Mouse (Mus musculus) left cerebral cortex, postnatal 4 days (tissue): ENCODE measurements around the gene Mall. TPM values are rescaled to one million over a fixed set of nuclear protein-coding genes. Genes with fewer than 3 reads are reported as not detected.

Experiments used
- DNase-seq: peaks from one replicate; pipeline ENCODE4 v3.0.0-alpha.2; 2022
- intact Hi-C: fragments of 180-260 bp; cut with DNase I; formaldehyde crosslinking; loops from one replicate; pipeline ENCODE4 v1.15.1; 2025
- total RNA-seq, 2 experiments: library from RNA; stranded (reverse); gene quantifications; 2 replicates each; pipeline ENCODE4 v1.2.3; 2021

The Mall gene
- under 1 TPM; 0.62 to 0.80 TPM for total RNA-seq

DNA sequence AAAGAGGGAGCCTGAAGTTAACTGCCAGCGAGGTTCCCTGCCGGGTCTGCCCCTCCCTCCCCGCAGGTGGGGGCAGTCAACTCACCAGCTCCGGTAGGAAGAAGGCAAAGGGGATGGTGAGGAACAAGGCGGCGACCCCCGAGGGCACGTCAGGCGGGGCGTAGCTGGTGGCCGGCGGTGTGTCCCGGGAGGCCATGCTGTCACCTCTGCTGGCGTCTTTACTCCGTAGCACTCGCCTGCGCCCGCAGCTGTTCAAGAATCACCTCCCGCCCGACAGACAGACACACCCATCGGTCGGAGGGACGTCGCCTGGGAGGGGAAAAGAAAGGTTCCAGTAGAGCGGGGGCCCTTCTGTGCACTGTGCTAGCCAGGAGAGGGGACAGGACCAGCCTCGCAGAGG lies at the start of gene Mall:
Gene Mall (minus strand): TSS at position 262 of the 400 bp plus-strand sequence.
- intact Hi-C loops: no loop called here
- DNase-seq: no peak

DNA sequence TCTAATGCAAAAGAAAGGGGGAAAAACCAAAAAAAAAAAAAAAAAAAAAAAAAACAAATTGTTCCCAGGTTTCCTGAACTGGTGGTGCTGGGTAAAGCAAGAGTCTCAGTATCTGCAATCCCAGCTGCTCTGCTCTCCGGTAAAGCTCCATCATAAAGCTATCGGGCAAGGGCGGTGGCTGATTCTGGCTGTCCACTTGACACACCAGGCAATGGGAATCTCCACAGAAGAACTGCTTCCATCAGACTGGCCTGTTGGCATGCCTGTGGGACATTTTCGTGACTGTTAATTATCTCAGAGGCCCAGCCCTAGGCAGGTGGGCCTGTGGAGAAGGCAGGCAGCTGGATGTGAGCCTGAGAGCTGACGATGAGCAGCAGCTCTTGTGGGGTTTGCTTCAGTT lies 48.7 kb upstream of the Mall start:
- no peak for DNase-seq
- intact Hi-C loops: no loop called here

DNA sequence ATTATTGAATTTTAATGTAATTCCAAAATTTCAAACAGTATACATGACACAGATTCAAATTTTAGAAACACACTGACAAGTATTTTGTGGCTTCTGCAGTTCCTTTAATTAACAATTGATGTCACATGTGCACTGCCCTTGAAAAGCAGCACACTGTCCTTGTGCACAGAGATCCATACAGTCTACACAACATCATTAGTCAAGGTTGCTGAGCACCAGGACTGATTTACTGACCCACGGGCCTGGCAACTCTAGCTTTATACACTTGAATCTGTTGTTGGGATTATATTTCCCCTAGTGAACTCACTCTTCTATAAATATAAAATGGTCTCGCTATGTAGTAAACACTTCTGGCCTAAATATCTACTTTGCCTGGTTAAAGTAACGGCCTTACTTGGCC lies 45.3 kb upstream of the Mall start:
- intact Hi-C loops: no loop called here
- no peak for DNase-seq

DNA sequence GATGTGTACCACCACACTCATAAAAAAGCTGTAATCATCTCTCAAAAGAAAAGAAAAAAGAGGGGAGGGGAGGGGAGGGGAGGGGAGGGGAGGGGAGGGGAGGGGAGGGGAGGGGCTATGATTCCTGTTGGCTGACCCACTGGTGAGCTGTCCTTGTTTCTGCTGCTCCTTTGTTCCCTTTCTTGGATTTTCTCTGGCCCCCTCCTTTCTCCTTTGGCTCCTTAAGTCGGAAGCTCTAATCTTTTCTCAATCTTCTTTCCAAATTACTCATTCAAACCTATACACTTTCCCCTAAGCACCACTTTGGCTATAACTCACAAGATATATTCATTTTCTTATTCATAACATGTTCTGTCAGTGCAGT lies 44.8 kb upstream of the Mall start:
- DNase-seq: no peak
- intact Hi-C loops: no loop called here

DNA sequence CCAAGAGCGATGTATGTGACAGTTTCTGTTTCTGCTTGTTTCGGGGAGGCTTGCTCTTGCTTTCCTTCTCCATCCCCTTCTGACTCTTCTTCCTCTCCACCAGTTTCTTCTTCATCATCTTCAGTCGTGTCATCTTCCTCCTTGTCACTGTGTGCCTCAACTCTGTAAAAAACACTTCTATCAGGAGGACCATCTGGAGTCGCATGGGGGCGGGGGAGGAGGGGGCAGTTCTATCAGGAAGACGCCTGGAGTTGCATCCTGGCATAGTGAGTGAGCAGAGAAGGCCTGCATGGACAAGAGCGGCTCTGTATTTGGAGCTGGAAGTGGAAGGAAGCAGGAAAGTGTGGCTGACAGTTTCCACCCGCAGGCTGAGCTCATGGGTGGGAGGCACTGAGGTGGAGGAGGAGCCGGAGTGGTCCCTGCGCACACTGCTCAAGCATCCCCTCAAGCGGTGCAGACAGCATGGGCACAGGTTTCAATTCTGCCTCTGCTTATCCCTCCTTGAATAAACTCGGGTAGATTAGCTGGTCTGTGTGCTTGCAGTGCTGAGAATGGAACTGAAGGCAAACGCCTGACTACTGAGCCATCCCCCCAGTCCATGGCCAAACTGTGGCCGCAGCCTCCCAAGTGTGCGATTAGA lies 44.3 kb upstream of the Mall start:
- intact Hi-C loops: no loop called here
- DNase-seq: no peak

DNA sequence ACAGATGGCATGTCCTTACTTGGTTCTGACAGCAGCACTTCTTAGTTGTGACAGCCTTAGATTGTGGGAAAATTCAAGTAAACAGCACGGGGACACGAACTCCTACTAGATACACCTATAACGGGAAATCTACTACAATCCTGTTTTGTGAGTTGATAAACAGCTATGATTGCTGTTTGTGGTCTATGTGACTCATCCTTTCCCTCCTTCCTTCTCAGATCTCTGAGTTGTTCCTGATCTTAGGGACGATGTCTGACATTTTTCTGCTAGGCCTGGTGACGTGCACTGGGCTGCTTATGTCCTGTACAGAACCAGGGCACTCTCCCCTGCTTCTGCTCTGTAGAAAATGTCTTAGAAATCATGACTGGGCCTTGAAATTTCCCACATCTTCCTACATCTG lies 31.9 kb upstream of the Mall start:
- no peak for DNase-seq
- intact Hi-C loops: no loop called here

DNA sequence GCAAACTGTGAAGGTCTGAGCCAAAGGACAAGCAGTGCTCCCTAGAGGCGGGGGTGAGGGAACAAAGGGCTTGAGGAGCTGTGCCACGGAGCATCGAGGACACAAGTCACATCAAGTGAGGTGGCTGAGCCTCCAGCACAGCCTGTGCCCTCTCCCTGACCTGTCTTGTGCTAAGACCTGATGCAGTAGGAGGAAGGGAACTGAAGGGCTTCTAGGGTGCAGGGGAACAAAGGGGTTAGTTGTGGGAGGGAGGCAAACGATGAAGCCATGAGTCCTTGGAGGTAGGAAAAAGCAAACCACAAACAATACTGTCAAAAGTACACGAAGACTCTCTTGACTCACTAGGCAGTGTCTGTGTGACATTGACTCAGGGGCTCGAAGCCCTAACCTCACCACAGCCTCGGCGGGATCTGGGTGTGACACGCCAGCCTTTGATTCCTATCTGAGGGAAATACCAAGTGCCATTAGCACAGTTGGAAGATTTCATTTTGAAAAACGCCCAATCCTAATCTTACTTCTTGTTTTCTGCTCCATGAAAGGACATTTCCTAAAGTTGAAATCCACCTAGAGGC lies 30.8 kb upstream of the Mall start:
- intact Hi-C loops: no loop called here
- DNase-seq: no peak

DNA sequence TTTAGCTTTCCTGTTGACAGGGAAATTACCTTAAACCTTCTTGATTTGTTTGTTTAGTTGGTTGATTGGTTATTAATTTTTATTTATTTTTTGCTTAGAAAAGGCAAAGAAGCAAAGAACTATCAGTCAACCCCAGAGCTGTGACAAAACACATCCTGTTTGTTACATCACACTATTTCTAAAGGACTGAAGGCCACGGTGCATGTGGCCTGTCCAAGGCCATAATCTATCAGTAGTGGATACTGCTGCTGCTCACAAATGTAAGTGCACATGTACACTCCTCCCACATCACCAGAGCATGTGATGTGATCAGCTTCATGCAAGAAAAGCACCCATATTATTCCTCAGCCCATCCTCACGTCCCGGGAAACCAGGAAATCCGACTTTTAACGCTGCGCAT lies 30.3 kb upstream of the Mall start:
- intact Hi-C loops: no loop called here
- no peak for DNase-seq

DNA sequence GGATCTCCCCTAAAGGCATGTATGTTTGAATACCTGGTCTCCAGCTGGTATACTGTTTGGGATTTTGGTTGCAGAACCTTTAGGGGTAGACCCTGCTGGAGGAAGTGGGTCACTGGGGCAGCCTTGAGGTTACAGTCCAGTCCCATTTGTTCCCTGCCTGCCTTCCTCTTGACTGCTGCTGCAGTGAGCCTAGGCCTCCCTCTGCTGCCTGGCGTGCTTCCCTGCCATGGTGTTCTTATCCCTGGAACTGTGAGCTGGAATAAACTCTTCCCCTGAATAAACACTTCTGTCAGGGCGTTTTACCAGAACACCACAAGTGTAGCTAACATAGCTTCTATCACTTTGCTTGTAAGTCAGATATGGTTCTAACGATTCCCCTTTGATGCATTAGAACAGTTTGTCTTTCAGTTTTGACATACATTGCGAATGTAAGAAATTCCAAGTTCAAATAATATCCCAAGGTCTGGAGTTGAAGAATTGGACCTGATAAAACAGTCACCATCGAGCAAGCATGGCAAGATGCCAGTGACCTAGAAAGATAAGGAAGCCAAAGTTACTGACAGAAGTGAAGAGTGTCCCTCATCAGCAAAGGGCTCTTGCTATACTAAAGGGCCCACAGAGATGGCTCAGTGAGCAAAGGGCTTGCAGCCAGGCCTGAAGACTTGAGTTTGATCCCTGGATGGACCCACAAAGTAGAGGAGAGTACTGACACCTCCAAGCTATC lies 29.6 kb upstream of the Mall start:
- intact Hi-C loops: loop anchor here (10.0 kb wide), 1 partner anchor 145 kb away; no protein-coding TSS in a partner anchor
- DNase-seq: no peak

DNA sequence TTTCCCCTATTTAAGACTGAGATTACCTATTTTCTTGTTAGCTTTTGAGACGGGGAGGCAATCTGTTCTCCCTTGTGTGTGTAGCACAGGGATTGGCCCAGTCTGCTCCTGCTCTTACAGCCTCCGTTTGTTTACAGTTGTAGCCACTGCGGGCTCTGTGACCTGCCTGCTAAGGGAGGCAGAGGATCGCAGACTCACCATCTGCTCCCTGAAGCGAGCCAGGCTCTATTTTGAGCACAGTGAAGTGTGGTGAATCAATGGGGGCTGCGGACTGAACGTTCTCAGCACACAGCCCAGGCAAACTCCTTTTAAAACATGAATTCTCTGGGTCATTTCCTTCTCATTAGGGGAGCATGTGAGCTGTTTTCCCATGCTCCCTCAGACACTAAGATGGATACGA lies 27.4 kb upstream of the Mall start:
- intact Hi-C loops: loop anchor here (10.0 kb wide), 1 partner anchor 142 kb away; no protein-coding TSS in a partner anchor
- peak; percentile 74 for DNase-seq

DNA sequence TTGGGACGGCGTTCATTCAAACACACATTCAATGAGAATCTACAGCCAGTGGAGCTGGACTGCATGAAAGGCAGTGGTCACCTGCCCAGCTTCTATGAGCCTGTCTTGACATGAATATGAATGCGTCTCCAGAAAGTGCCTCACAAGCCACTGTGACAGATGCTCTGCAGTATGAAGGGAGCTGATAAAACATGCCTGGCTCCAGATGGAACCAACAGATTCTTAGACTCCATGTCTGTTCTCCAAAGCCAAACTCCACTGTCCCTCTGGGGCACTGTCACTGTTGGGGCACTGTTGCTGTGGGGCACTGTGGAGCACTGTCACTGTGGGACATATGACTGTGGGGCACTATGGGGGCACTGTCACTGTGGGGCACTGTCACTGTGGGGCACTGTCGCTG lies 24.4 kb upstream of the Mall start:
- DNase-seq: no peak

DNA sequence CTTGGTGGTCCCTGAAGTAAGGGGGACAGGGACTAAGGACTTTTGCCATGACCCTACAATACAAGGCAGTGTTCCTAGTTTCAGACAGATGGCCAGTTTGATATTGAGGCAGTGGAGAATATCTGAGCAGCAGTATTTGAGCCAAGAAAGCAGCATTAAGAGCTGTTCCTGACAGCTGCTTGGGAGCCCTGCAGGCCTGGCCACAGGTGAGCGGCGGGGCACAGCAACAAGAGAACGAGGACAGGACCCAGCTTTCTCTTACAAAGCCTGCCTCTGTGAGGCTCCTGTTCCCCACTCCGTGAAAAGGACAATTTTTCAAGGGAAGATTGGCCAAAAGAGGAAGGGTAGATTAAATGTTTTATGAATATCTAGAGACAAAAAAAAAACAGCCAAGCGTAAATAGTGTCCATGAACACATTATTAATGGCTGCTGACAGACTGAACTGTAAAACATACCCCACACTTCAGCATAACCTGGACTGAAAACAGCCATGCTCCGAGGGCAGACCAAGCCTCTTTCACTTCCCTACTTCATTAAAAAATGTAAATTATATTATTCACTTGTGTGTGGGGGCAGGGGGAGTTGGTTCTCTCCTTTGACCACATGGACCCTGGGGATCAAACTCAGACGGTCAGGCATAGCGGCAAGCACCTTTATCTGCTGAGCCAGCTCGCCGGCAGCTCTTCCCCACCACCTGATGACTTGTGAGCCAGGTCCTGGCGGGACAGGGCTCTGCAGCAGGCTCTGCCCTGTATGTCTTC lies 22.3 kb upstream of the Mall start:
- intact Hi-C loops: loop anchor here (10.0 kb wide), 1 partner anchor 137 kb away; no protein-coding TSS in a partner anchor
- DNase-seq: peak; percentile 34

More for the DNA sequence above, 24.4 kb upstream of the Mall start:
- intact Hi-C loops: loop anchor here (10.0 kb wide), 1 partner anchor 139 kb away; no protein-coding TSS in a partner anchor

DNA sequence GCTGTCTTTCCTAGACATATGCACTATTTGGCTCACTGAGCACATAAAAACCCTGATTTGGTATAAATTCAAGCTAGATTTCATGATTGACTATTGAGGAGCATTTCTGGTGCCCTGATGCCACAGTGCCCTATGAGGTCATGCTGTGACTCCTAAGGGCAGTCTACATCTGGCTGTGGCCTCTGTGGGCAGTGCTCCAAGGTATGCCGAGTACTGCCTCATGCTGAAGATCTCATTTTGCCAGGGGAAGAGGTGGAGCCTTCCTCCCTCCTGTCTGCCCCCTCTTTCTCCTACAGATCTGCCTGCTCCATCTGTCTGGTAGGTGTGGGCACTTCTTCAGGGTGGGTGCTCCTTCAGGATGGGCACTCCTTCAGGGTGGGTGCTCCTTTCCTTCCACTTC lies 19.6 kb upstream of the Mall start:
- DNase-seq: no peak
- intact Hi-C loops: no loop called here

DNA sequence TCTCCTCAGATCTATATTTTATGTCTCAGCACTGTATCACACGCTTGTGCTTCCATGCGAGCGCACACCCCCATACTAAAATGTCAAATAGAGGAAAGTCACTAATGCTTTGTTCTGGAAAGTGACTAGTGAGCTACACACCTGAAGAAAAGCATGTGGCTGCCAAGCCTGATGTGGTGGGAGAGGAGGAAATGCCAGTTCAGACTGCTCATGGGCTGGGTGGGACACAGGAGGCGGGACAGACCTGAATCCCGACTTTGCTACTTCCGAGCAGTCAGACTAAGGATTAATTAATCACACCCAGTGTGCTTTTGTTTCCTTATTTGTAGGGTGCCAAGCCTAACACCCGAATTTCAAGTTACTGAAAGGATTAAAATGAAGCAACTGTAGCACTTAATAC lies 18.6 kb upstream of the Mall start:
- intact Hi-C loops: no loop called here

DNA sequence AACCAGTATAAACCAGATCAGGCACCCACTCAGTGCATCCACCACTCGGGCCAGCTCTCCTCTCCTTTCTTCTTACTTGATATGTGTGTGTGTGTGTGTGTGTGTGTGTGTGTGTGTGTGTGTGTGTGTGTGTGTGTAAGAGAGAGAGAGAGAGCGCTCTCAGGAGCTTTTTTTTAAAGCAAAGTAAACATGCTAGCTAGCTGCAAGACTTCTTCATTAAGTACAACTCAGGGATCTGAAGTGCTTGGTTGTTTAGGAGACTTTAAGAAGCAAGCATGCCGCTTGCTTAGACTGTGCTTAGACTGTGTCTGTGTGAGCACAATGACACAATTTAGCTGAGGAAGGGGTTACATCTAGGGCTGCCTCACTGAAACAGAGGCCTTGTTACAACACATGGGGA lies 12.9 kb upstream of the Mall start:
- intact Hi-C loops: no loop called here
- DNase-seq: no peak

More for the DNA sequence above, 18.6 kb upstream of the Mall start:
- no peak for DNase-seq

DNA sequence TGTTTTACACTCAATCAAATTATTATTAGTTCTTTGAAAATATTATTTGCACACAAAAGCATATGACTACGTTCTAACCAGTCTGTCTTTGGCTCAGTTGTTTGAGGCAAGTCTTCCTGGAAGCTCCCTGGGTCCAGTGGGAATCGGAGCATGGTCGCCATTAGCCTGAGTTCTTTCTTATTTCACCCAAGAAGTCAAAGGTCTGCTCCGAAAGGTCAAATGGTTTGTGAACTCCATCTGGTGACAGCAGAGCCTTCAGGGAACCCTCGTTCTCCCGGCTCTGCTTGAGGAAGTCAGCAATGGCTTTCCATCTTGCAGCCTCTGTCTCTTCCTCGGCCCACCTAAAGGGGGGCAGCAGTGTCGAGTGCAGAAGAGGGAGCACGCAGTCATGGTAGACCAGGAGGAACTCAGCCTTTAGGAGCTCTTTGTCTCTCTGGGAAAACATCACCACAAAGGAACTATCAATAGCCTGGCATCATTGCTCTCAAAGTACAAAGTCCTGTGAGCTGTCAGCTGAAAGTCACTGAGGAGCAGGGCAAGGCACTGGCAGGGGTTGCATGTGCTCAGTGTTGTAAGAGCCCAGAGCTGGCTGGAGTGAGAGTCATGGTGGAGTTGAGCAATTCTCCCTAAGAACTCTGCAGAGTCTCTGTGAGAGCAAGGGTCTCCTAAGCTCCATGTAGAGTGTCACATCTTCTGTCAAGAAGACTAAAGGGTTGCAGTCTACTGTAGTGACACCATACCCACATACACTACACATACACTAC lies 11.2 kb upstream of the Mall start:
- DNase-seq: no peak
- intact Hi-C loops: no loop called here

DNA sequence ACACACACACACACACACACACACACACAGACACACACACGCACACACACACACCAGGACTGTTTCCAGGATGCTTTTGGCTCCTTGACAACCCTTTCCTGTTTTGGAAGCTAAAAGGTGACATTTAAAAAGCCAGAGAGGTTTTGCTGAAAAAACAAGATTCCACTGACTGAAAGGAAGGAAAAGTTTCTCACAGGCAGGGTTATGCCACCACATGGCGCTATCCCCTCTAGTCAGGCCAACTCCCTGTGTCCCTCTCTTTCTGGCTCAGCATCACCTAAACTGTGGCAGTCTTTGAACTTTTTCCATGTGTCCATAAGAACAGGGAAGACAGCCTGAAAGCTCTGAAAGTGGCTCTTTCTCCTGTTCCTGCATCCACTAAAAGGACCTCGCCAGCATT lies 8.2 kb upstream of the Mall start:
- intact Hi-C loops: no loop called here
- DNase-seq: no peak

DNA sequence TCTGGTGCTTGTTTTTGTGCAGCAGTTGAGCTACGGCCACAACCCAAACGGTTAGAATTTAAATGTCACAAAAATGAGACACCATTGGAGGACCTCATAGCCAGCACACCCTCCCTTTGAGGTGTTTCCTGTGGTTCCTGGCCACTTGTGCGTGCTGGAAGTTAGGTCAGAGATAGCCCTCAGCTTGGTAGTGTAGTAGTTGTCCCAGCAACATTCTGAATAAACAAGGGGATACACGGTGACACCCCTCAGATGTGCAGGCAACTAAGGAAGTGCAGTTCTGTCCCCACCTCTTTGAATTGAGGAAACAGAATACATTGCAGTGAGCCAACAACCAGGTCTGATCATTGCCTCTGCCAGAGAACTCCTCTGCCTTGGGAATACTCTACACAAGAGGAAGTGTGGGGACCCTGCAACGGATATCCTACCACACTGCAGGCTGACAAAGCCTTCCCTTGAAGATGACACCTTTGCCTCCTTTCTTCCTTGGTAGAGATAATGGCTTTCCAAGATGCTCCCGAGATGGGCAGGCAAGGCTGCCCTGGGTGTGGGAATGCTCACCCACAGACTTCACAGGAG lies 7.0 kb upstream of the Mall start:
- intact Hi-C loops: no loop called here
- no peak for DNase-seq

DNA sequence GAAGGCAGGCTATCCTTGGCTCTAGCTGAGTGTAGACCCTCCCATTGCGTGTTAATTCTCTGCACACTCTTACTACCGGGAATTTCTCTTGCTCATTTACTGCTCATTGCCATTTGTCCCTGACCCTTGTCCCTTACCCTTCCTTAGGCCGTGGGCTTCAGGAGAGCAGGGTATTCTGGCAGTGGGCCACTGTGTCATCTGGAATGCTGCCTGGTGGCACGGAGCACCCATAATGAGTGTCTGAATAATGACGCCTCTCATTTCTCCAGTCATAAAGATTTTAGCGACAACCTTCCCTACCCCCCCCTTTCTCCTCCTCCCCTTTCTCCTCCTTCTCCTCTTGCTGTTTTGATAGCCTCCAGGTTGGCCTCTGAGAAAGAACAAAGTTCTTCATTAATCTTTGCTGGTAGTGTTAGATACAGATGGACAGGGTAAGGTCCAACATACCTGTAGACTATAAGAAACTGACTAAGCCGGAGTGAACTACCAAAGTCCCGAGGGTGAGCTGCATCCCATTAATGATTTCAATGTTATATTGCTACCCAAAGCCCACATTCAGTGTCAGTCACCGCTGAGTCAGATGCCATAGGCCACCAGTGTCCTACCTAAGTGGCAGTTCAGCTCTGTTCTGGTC lies 5.9 kb upstream of the Mall start:
- DNase-seq: no peak
- intact Hi-C loops: no loop called here

DNA sequence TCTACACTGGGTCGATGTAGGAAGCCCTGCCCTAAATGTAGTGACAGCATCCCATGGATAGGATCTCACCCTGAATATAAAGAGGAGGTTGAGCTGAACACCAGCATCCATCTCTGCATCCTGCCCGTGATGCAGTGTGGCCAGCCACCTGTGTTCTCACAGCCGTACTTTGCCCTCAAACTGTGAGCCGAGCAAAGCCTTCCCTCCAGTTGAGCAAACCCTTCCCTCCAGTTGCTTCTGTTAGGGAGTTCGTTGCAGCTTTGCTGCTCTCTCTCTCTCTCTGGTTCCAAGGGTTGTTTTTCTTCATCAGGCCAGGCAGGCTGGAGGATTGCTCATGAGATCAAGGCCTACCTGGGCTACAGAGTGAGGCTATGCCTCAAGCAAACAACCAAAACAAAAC lies 5.2 kb upstream of the Mall start:
- intact Hi-C loops: no loop called here
- DNase-seq: no peak
